Mouse (Mus musculus): Measurements from ENCODE around the gene Orai2. TPM values are rescaled to one million over a fixed set of nuclear protein-coding genes. Genes with fewer than 3 reads are reported as not detected.

Gene Orai2
- total RNA-seq, 2 experiments from 2014 or later: 148 to 150 TPM

DNA sequence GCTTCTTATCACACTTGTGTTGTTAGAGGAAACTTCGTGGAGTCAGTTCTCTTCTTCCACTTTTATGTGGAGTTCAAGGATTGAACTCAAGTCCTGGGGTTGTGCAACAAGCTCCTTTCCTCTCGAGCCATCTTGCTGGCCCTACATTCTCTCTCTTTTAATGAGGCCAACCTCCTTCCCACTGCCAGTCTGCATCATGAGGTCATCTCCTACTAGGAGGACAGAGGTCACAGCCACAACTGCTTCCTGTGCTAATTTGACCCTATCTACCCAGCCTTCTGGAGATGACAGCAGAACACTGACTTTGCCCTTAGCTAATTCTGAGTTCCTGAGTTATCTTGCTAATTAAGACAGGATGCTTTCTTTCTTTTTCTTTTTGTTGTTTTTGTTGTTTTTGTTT is 62.0 kb downstream of the Orai2 start:
- no peak for DNase-seq (ENCODE audit: low spot score in 2 of 2)
- no peak overlapping the region for H3K4me3 ChIP-seq
- no peak for TF ChIP-seq CTCF (conservative IDR thresholded peaks at IDR 0.05)
- H3K27ac ChIP-seq: no peak overlapping the region

DNA sequence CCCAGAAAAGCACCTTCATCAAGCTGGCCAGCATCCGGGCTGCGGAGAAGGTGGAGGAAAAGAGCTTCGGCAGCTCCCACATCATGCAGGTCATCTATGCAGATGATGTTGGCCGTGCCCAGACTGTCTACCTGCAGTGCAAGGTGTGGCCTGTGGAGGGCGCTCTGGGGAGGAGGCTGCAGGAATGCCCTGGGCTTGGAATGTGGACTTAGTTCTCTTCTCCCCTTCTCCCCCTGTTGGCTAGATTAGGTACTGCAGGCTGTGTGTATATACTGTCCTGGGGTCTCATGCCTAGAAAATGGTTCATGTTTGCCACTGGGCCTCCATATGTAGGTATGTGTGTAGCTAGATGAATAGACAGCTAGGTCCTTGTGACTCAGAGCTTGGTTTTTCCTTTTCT is 66.0 kb downstream of the Orai2 start:
- peak; percentile 64 for TF ChIP-seq CTCF (conservative IDR thresholded peaks at IDR 0.05)
- H3K27ac ChIP-seq: no peak overlapping the region
- DNase-seq (ENCODE audit: low spot score in 2 of 2): no peak
- no peak overlapping the region for H3K4me3 ChIP-seq

DNA sequence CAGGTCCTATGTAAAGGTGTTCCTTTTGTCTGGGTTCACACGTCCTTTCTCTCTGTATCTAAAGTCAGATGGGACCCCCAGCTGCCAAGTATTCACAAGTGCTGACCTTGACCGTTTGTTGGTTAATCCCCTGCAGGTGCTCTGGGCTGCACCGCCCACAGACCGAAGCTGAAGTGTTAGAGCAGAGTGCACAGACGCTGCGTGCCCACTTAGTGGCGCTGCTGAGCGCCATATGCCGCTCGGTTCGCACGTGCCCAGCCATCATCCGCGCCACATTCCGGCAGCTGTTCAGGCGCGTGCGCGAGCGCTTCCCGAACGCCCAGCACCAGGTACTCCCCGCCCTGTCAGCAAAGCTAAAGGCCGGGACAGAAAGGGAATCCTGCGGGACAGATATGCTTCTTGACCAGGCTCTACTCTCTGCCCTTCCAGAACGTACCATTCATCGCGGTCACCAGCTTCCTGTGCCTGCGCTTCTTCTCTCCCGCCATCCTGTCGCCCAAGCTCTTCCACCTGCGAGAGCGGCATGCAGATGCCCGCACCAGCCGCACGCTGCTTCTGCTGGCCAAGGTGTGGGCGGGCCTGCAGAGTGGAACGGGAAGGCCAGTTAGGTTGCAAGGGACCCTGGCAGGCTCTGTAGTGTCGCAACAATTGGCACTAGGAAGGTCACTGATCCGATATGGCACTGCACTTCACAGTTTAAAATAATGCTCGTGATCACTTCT is 68.3 kb downstream of the Orai2 start:
- Histone ChIP-seq H3K4me3 (peak overlapping the region; percentile 54), H3K27ac (no peak overlapping the region; the same call in 1 of the 2 replicates)
- DNase-seq (ENCODE audit: low spot score in 2 of 2): peak; percentile 53 to 75
- peak; percentile 98 for TF ChIP-seq CTCF (conservative IDR thresholded peaks at IDR 0.05)

DNA sequence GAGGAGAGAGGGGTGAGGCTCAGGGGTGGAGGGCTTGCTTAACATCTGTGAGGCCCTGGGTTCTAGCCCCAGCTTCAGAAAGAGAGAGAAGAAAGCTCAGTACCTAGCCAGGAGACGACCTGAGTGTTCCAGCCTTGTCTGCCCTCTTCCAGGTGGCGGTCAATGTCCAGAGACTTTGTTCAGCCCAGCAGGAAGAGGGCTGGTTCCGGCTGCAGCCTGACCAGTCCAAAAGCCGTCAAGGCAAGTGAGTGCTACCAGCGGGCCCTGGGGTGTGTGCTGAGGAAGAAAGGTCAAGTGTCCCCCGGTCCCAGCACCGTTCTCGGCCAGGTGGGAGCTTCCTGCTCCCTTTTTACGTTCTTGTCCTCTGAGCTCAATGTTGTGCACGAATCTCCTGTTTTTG is 72.0 kb downstream of the Orai2 start:
- no peak overlapping the region for H3K27ac ChIP-seq
- no peak for TF ChIP-seq CTCF (conservative IDR thresholded peaks at IDR 0.05)
- no peak for DNase-seq (ENCODE audit: low spot score in 2 of 2)
- no peak overlapping the region for H3K4me3 ChIP-seq

Small RNAs within 50 kb of the gene (microRNA-seq; reads per million reads assigned to microRNA genes)
- gene Mir7035: 0.74 to 0.96 reads per million in 2 experiments

Other genes with a start within 250 kb of the Orai2 start
- gene Ywhag, start 236.1 kb downstream of the Orai2 start, total RNA-seq (2021): 1,000 to 10,000 TPM; 1,218 to 1,292 TPM
- 1 to 10 TPM; 1.4 to 1.9 TPM for gene Ssc4d, start 196.2 kb downstream of the Orai2 start, total RNA-seq (2021)
- not detected for gene Zp3, start 190.6 kb downstream of the Orai2 start, total RNA-seq (2021)
- gene Dtx2, start 175.9 kb downstream of the Orai2 start, total RNA-seq (2021): 1 to 10 TPM; 8.0 to 8.3 TPM
- gene Upk3b, start 132.2 kb downstream of the Orai2 start, total RNA-seq (2021): not detected
- gene Upk3bl, start 116.2 kb downstream of the Orai2 start, total RNA-seq (2021): not detected
- 1 to 10 TPM; 2.9 to 4.2 TPM for gene Rasa4, start 86.8 kb downstream of the Orai2 start, total RNA-seq (2021)
- 10 to 100 TPM; 67.6 to 77.3 TPM for gene Polr2j, start 54.1 kb downstream of the Orai2 start, total RNA-seq (2021)
- 10 to 100 TPM; 15.7 to 16.9 TPM for gene Lrwd1, start 34.6 kb downstream of the Orai2 start, total RNA-seq (2021)
- 10 to 100 TPM; 10.1 to 11.6 TPM for gene Alkbh4, start 34.6 kb downstream of the Orai2 start, total RNA-seq (2021)
- gene Prkrip1, start 28.2 kb upstream of the Orai2 start, total RNA-seq (2021): 10 to 100 TPM; 31.8 to 35.6 TPM
- 1 to 10 TPM; 4.5 to 4.6 TPM for gene Sh2b2, start 75.8 kb upstream of the Orai2 start, total RNA-seq (2021)